Mouse (Mus musculus) T-helper 17 cell (primary cell): ENCODE data around the gene Aph1b.
"Not testable (repeated sequence)": the region's sequence is repeated elsewhere in the genome, so short reads cannot be mapped to it uniquely, and the experiment has no call there.

Experiments used
- in situ Hi-C, 2 experiments: fragments of 300-600 bp; cut with MboI, MseI; formaldehyde crosslinking; loops; 1 replicate in 1 of 2; 2 replicates in 1 of 2; pipeline ENCODE4 v1.15.1; 2025; ENCODE audit warnings: high pct_unique_total_duplicates in 2 of 2

Gene Aph1b

GRCm38 (mm10) chr9:66795464-66796324 lies at the start of gene Aph1b:
Aph1b (minus strand) TSS chr9:66795490.
- in situ Hi-C loops: loop anchor here in 1 of 2 experiments (5.0 kb wide), 1 partner anchor 283 kb away; the partner anchor contains the start of gene Fbxl22

- in situ Hi-C loops: no loop called here
These were observed 39.8 kb upstream of the Aph1b start for GRCm38 (mm10) chr9:66835097-66835480.

- in situ Hi-C loops: no loop called here
These were observed 39.2 kb upstream of the Aph1b start, which contains the start of gene Aph1c for GRCm38 (mm10) chr9:66834318-66835096. Aph1c (minus strand) TSS chr9:66834726.

- in situ Hi-C loops: no loop called here
These were observed 38.6 kb upstream of the Aph1b start for GRCm38 (mm10) chr9:66833851-66834250.

- in situ Hi-C loops: no loop called here
These were observed 37.1 kb upstream of the Aph1b start for GRCm38 (mm10) chr9:66832366-66832908.

- in situ Hi-C loops: no loop called here
These were observed 30.7 kb upstream of the Aph1b start for GRCm38 (mm10) chr9:66825990-66826389.

- in situ Hi-C loops: loop anchor here (5.0 kb wide), 1 partner anchor 40 kb away; no protein-coding TSS in a partner anchor
These were observed 27.0 kb upstream of the Aph1b start for GRCm38 (mm10) chr9:66822255-66822654.

GRCm38 (mm10) chr9:66820996-66821395 lies 25.7 kb upstream of the Aph1b start:
- in situ Hi-C loops: loop anchor here (5.0 kb wide), 1 partner anchor 39 kb away; no protein-coding TSS in a partner anchor

GRCm38 (mm10) chr9:66813392-66813791 lies 18.1 kb upstream of the Aph1b start:
- in situ Hi-C loops: no loop called here

- in situ Hi-C loops: not testable (repeated sequence)
These were observed 10.7 kb upstream of the Aph1b start for GRCm38 (mm10) chr9:66805951-66806350.

- in situ Hi-C loops: no loop called here
These were observed 6.7 kb upstream of the Aph1b start for GRCm38 (mm10) chr9:66801947-66802346.

- in situ Hi-C loops: loop anchor here in 1 of 2 experiments (5.0 kb wide), 1 partner anchor 284 kb away; the partner anchor contains the start of gene Fbxl22
These were observed 1.4 kb upstream of the Aph1b start, which contains the start of gene Gm10647 for GRCm38 (mm10) chr9:66796739-66797138. Gm10647 (plus strand) TSS chr9:66797039.

- in situ Hi-C loops: loop anchor here in 1 of 2 experiments (5.0 kb wide), 1 partner anchor 283 kb away; the partner anchor contains the start of gene Fbxl22
These were observed 444 bp downstream of the Aph1b start for GRCm38 (mm10) chr9:66794629-66795463.

GRCm38 (mm10) chr9:66787821-66788220 lies 7.5 kb downstream of the Aph1b start:
- in situ Hi-C loops: no loop called here

GRCm38 (mm10) chr9:66784552-66784951 lies 10.7 kb downstream of the Aph1b start:
- in situ Hi-C loops: loop anchor here (5.0 kb wide), 1 partner anchor 38 kb away; no protein-coding TSS in a partner anchor

- in situ Hi-C loops: loop anchor here in 1 of 2 experiments (10.0 kb wide), 1 partner anchor 116 kb away; no protein-coding TSS in a partner anchor
These were observed 24.6 kb downstream of the Aph1b start for GRCm38 (mm10) chr9:66770701-66771100.

GRCm38 (mm10) chr9:66769275-66769674 lies 26.0 kb downstream of the Aph1b start:
- in situ Hi-C loops: no loop called here

- in situ Hi-C loops: no loop called here
These were observed 26.6 kb downstream of the Aph1b start for GRCm38 (mm10) chr9:66768721-66769120.

- in situ Hi-C loops: no loop called here
These were observed 34.3 kb downstream of the Aph1b start for GRCm38 (mm10) chr9:66760991-66761390.

- in situ Hi-C loops: no loop called here
These were observed 42.4 kb downstream of the Aph1b start for GRCm38 (mm10) chr9:66752849-66753248.

- in situ Hi-C loops: no loop called here
These were observed 46.9 kb downstream of the Aph1b start for GRCm38 (mm10) chr9:66748390-66748789.
